Mouse (Mus musculus) neural tube, embryonic 11.5 days (tissue): ENCODE measurements around the gene Foxg1. TPM values are rescaled to one million over a fixed set of nuclear protein-coding genes. Genes with fewer than 3 reads are reported as not detected.

Experiments used
- ATAC-seq: fragments of 200-750 bp; cut with Nextera tagmentation; 2 replicates; pipeline ENCODE4 v1.8.0; 2017; ENCODE audit warnings: moderate number of reproducible peaks, mild to moderate bottlenecking, moderate TSS enrichment, moderate library complexity; ENCODE audit not compliant: insufficient read depth, low FRiP score, low TSS enrichment
- DNase-seq: peaks from one replicate; pipeline ENCODE4 v3.0.0-alpha.2; 2015; ENCODE audit warnings: low spot score
- H3K27ac ChIP-seq: fragments of 300-500 bp; sonication (generic); 2 replicates; pipeline ENCODE4 v1.5.1; 2014; ENCODE audit warnings: low read depth, mild to moderate bottlenecking, low read length
- H3K27me3 ChIP-seq: fragments of 300-500 bp; sonication (generic); 2 replicates; pipeline ENCODE4 v1.6.1; 2014; ENCODE audit warnings: mild to moderate bottlenecking, low read length, mixed read lengths; ENCODE audit not compliant: control insufficient read depth, insufficient read depth
- H3K36me3 ChIP-seq: fragments of 300-500 bp; sonication (generic); 2 replicates; pipeline ENCODE4 v1.6.1; 2014; ENCODE audit warnings: mild to moderate bottlenecking, low read length, moderate library complexity, mixed read lengths; ENCODE audit not compliant: control insufficient read depth, insufficient read depth
- H3K4me1 ChIP-seq: fragments of 300-500 bp; sonication (generic); 2 replicates; pipeline ENCODE4 v1.6.1; 2014; ENCODE audit warnings: low read length, mixed read lengths; ENCODE audit not compliant: control insufficient read depth, insufficient read depth
- H3K4me2 ChIP-seq: fragments of 300-500 bp; sonication (generic); 2 replicates; pipeline ENCODE4 v1.6.1; 2014; ENCODE audit warnings: low read depth, mild to moderate bottlenecking, moderate library complexity
- H3K4me3 ChIP-seq: fragments of 300-500 bp; sonication (generic); 2 replicates; pipeline ENCODE4 v1.5.1; 2014; ENCODE audit warnings: low read depth, low read length
- H3K9ac ChIP-seq: fragments of 300-500 bp; sonication (generic); 2 replicates; pipeline ENCODE4 v1.6.1; 2014; ENCODE audit warnings: mild to moderate bottlenecking, low read length
- H3K9me3 ChIP-seq: fragments of 300-500 bp; sonication (generic); 2 replicates; pipeline ENCODE4 v1.6.1; 2016; ENCODE audit warnings: low read length; ENCODE audit not compliant: control insufficient read depth
- WGBS: fragments of 180-500 bp; shearing (Covaris S2); extraction: QIAGEN DNeasy Blood & Tissue Kit; methylation state at CpG from one replicate; pipeline ENCODE4 v1.1.7; 2014; 5-methylcytosine and 5-hydroxymethylcytosine counted together
- polyA plus RNA-seq: library from polyadenylated mRNA; unstranded; fragments of >200 nt; fragmentation: Nextera tagmentation; extraction: Ambion mirVana; gene quantifications from 2 replicates; pipeline ENCODE4 v1.2.1, GENCODE M21; 2014

Foxg1 gene
- polyA plus RNA-seq, 1 experiment from 2014 or later, result 0.86 TPM

GRCm38 (mm10) chr12:49384295-49384875 is 1.9 kb downstream of the Foxg1 start:
- Histone ChIP-seq H3K27ac (no peak overlapping the region), H3K9me3 (no peaks in the 10 kb centered on the region), H3K27me3 (peaks cover 82% of the 10 kb centered on the region), H3K36me3 (no peaks in the 10 kb centered on the region), H3K4me1 (no peaks in the 10 kb centered on the region), H3K4me3 (peak overlapping the region; percentile 32), H3K9ac (no peak overlapping the region), H3K4me2 (peak overlapping the region; percentile 36; the same call in 1 of the 2 replicates)
- ATAC-seq (no peak), DNase-seq (peak; percentile 12)
- WGBS, result 0% methylated on average over 49 of the region's 66 CpGs

- ATAC-seq (0 out of 2 replicates have a peak, but pooled peaks have one; percentile 11), DNase-seq (peak; percentile 55)
- Histone ChIP-seq H3K9me3 (no peaks in the 10 kb centered on the region), H3K4me3 (peak within 1 kb of the TSS; percentile 32), H3K27me3 (peaks cover 81% of the 10 kb centered on the region), H3K36me3 (no peaks in the 10 kb centered on the region), H3K27ac (no peak within 1 kb of the TSS), H3K4me2 (peak within 1 kb of the TSS; percentile 36), H3K4me1 (no peaks in the 10 kb centered on the region), H3K9ac (no peak within 1 kb of the TSS)
- WGBS, result under 1% methylated on average over 66 of the region's 75 CpGs
Measured at GRCm38 (mm10) chr12:49384876-49385630, 2.6 kb downstream of the Foxg1 start, which contains the start of gene Gm43517. TSS of gene Gm43517 (plus strand) at chr12:49385174.

GRCm38 (mm10) chr12:49385631-49385990 is 3.2 kb downstream of the Foxg1 start:
- Histone ChIP-seq H3K4me2 (no peak overlapping the region), H3K36me3 (no peaks in the 10 kb centered on the region), H3K27ac (no peak overlapping the region), H3K9me3 (no peaks in the 10 kb centered on the region), H3K4me1 (no peaks in the 10 kb centered on the region), H3K27me3 (peaks cover 81% of the 10 kb centered on the region), H3K4me3 (no peak overlapping the region), H3K9ac (no peak overlapping the region)
- ATAC-seq, result no peak
- WGBS, result under 1% methylated on average over 23 of the region's 23 CpGs
- no peak for DNase-seq

DNA sequence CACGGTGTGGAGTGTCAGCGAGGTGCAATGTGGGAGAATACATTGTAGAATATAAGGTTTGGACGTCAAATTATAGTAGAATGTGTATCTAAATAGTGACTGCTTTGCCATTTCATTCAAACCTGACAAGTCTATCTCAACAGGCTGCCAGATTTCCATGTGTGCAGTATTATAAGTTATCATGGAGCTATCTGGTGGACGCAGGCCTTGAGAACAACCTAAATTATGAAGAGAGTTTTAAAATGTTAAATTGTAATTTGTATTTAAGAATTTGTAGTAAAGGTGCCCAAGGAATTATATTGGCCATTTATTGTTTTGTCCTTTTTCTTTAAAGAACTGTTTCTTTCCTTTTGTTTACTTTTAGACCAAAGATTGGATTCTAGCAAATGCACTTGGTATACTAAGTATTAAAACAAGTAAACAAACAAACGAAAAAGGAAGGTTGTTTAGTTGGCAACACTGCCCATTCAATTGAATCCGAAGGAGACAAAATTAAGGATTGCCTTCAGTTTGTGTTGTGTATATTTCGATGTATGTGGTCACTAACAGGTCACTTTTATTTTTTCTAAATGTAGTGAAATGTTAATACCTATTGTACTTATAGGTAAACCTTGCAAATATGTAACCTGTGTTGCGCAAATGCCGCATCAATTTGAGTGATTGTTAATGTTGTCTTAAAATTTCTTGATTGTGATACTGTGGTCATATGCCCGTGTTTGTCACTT is 3.8 kb downstream of the Foxg1 start:
- no peak overlapping the region for H3K4me2 ChIP-seq
- H3K4me3 ChIP-seq, result no peak overlapping the region
- ATAC-seq, result no peak
- H3K9ac ChIP-seq, result no peak overlapping the region
- no peaks in the 10 kb centered on the region for H3K36me3 ChIP-seq
- H3K27me3 ChIP-seq, result peaks cover 81% of the 10 kb centered on the region
- H3K9me3 ChIP-seq, result no peaks in the 10 kb centered on the region
- 13% methylated on average over 10 of the region's 10 CpGs for WGBS
- no peak overlapping the region for H3K27ac ChIP-seq
- DNase-seq, result no peak
- H3K4me1 ChIP-seq, result no peaks in the 10 kb centered on the region

DNA sequence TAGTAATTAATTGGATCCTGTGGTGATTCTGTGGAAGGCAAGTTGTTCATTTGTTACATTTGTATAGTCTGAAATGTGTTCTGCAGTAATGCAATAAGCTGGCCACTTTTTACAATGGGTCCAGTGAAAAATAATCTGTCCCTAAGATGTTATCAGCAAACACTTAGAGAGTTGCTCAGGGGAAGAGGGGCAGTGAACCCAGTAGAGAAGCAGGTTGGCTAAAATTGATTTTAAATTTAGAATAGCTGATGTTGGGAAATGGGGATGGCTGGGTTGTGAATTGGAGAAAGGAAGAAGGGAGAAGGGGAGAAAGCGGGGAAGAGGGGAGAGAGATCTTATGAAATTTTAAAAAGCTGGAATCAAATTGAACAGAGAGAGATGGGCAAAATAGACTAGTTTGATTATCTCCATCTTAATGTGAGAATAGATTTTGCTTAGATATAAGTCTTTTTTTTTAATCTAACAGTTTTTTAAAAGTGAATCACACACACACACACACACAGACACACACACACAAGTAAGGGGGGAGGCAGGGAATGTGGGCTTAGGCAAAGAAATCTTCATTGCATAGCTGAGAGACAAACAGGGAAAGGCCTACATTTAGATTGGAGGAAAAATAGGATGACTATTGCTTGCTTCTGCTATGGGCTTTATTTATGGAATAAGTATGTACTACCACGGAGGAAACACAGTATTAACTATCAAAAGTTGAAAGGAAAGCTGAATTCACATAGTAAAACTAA is 5.6 kb downstream of the Foxg1 start:
- DNase-seq (peak; percentile 24), ATAC-seq (no peak)
- H3K4me2 ChIP-seq, result no peak overlapping the region
- H3K4me3 ChIP-seq, result no peak overlapping the region
- H3K4me1 ChIP-seq, result no peaks in the 10 kb centered on the region
- no peaks in the 10 kb centered on the region for H3K9me3 ChIP-seq
- H3K27me3 ChIP-seq, result peaks cover 82% of the 10 kb centered on the region
- no peaks in the 10 kb centered on the region for H3K36me3 ChIP-seq
- no peak overlapping the region for H3K27ac ChIP-seq
- 7% methylated on average over 2 of the region's 2 CpGs for WGBS
- H3K9ac ChIP-seq, result no peak overlapping the region

DNA sequence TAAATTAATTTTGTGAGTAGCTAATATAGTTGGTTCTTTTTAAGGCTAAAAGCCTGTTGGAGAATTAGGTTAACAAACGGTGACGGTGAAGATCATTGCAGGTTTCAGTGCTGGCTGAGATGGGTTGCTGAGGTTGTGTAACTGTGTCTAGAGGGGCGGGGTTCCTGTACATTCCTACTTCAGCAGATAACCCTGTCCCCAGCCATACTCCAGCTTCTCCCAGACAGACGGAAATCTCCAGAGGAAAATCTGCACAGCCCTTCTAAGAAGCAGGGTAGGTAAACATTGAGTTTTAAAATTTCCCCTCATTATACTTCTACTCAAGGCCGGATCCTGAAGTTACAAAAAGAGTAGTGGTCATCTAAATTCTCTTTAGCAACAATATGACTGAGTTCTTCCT is 7.2 kb downstream of the Foxg1 start:
- Histone ChIP-seq H3K27ac (no peak overlapping the region), H3K4me1 (no peaks in the 10 kb centered on the region), H3K9me3 (no peaks in the 10 kb centered on the region), H3K9ac (no peak overlapping the region), H3K36me3 (no peaks in the 10 kb centered on the region), H3K4me3 (no peak overlapping the region), H3K4me2 (no peak overlapping the region), H3K27me3 (peaks cover 79% of the 10 kb centered on the region)
- under 1% methylated on average over 5 of the region's 5 CpGs for WGBS
- DNase-seq, result no peak
- ATAC-seq, result no peak

DNA sequence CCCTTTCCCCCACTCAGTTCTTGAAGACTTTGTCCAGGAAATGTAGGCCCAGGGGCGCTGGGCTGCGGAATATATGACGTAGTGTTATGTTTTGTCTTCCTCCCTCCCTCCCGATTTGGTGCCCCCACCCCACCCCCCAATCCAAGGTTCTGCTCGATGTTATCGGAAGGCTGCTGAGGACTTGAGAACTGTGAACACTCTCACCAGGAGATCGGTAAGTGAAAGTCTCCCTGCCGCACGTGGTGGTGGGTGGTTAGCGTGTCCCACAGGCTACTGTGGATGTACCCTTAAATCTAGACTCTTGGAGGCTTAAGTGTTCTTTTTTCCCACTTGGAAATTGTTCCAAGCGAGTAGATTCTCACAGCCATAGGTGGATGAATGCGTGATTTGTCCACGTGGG is 7.8 kb downstream of the Foxg1 start:
- Histone ChIP-seq H3K9me3 (no peaks in the 10 kb centered on the region), H3K27me3 (peaks cover 79% of the 10 kb centered on the region), H3K4me1 (no peaks in the 10 kb centered on the region), H3K9ac (no peak overlapping the region), H3K27ac (no peak overlapping the region), H3K36me3 (no peaks in the 10 kb centered on the region), H3K4me2 (no peak overlapping the region), H3K4me3 (no peak overlapping the region)
- WGBS, result 1% methylated on average over 13 of the region's 13 CpGs
- DNase-seq, result peak; percentile 39
- no peak for ATAC-seq

DNA sequence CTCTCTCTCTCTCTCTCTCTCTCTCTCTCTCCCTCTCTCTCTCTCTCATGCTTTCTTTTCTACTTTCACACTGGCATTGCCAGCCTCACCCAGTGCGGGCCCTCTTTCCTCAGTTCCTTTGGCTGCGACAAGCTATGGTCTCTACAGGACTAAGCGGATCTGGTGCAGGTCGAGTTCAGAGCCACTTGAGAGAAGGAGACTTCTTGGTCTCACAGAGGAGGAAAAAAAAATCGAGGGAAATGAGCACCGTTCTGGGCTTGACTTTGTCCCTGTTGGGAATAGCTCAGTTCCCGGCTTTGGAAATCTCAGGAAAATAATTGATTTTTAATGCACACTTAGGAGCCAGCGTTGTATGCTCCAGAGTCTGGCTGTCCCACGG is 8.5 kb downstream of the Foxg1 start:
- no peaks in the 10 kb centered on the region for H3K36me3 ChIP-seq
- no peak overlapping the region for H3K4me3 ChIP-seq
- under 1% methylated on average over 9 of the region's 9 CpGs for WGBS
- peak overlapping the region; percentile 42 for H3K4me2 ChIP-seq
- no peaks in the 10 kb centered on the region for H3K9me3 ChIP-seq
- peaks cover 76% of the 10 kb centered on the region for H3K27me3 ChIP-seq
- ATAC-seq, result 0 out of 2 replicates have a peak, but pooled peaks have one; percentile 1
- H3K27ac ChIP-seq, result no peak overlapping the region
- no peaks in the 10 kb centered on the region for H3K4me1 ChIP-seq
- no peak for DNase-seq
- no peak overlapping the region for H3K9ac ChIP-seq
